Mouse (Mus musculus): Measurements from ENCODE around the gene Cmbl. TPM values are rescaled to one million over a fixed set of nuclear protein-coding genes. Genes with fewer than 3 reads are reported as not detected.

Cmbl gene
- polyA plus RNA-seq (2016; fragmentation: Nextera tagmentation; extraction: Ambion mirVana), result 2.7 and 2.8 TPM in 2 replicates

GRCm38 (mm10) chr15:31565184-31565583, at the start of gene Cmbl:
Gene Cmbl (plus strand): TSS chr15:31565389.
- WGBS, result 61% methylated on average over 5 of the region's 5 CpGs
- Histone ChIP-seq H3K9ac (no peak within 1 kb of the TSS), H3K4me2 (replicated peaks) (no peak within 1 kb of the TSS), H3K27me3 (no peaks in the 10 kb centered on the region), H3K36me3 (no peaks in the 10 kb centered on the region), H3K9me3 (replicated peaks) (no peaks in the 10 kb centered on the region), H3K4me3 (no peak within 1 kb of the TSS), H3K27ac (no peak within 1 kb of the TSS), H3K4me1 (peaks cover 9% of the 10 kb centered on the region)
- ATAC-seq (ENCODE audit: low FRiP score), result no peak

- no peaks in the 10 kb centered on the region for H3K4me1 ChIP-seq
- H3K27me3 ChIP-seq, result no peaks in the 10 kb centered on the region
- H3K9me3 ChIP-seq (replicated peaks), result no peaks in the 10 kb centered on the region
- ATAC-seq (ENCODE audit: low FRiP score), result no peak
- no peak overlapping the region for H3K9ac ChIP-seq
- 93% methylated on average over 1 of the region's 1 CpGs for WGBS
- no peak overlapping the region for H3K4me2 ChIP-seq (replicated peaks)
- no peak overlapping the region for H3K27ac ChIP-seq
- no peak overlapping the region for H3K4me3 ChIP-seq
- no peaks in the 10 kb centered on the region for H3K36me3 ChIP-seq
Measured at GRCm38 (mm10) chr15:31517186-31517585, 48.0 kb upstream of the Cmbl start.

DNA sequence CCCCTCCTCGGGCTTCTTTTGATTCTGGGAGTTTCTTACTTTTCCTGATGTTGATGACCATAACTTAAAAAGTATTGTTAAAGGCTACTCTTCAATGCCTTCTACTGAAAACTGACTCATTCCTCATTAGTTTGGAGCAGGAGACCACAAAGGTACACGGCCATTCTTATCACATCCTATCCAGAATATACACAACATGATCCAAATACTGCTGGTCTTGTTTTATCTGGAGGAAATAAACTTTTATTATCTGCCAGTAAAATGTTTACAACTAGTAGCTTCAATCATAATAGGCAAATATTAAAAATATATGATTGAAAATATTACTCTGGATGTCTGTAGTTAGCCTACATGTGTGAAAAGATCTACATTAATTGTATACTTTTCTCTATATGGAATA, 46.8 kb upstream of the Cmbl start:
- Histone ChIP-seq H3K9me3 (replicated peaks) (no peaks in the 10 kb centered on the region), H3K27ac (no peak overlapping the region), H3K4me3 (no peak overlapping the region), H3K9ac (no peak overlapping the region), H3K4me1 (no peaks in the 10 kb centered on the region), H3K27me3 (no peaks in the 10 kb centered on the region), H3K4me2 (replicated peaks) (no peak overlapping the region), H3K36me3 (no peaks in the 10 kb centered on the region)
- ATAC-seq (ENCODE audit: low FRiP score), result no peak
- 95% methylated on average over 2 of the region's 2 CpGs for WGBS

GRCm38 (mm10) chr15:31519000-31519399, 46.2 kb upstream of the Cmbl start:
- Histone ChIP-seq H3K9ac (no peak overlapping the region), H3K27me3 (no peaks in the 10 kb centered on the region), H3K4me1 (peaks cover 3% of the 10 kb centered on the region; the same call in 1 of the 2 replicates), H3K9me3 (replicated peaks) (no peaks in the 10 kb centered on the region), H3K27ac (no peak overlapping the region), H3K36me3 (no peaks in the 10 kb centered on the region), H3K4me2 (replicated peaks) (no peak overlapping the region), H3K4me3 (no peak overlapping the region)
- ATAC-seq (ENCODE audit: low FRiP score), result no peak
- 72% methylated on average over 5 of the region's 5 CpGs for WGBS

DNA sequence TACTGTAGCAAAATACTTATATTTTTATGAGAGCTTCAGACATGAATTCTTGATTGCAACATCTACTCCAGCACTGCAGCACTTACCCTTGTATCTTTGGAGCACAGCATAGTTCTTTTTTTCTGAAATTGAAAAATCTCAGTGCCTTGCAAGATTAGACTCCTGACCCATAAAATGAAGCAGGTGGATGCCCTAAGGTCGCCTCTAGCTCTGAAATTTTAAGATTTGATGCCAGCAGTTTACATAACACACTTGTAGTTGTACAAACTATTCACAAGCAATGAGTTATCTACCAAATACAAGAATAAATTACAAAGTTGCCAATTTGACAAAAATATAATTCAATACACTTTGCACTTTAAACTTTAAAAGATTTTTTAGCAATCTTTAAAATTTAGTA, 38.7 kb upstream of the Cmbl start:
- H3K4me1 ChIP-seq, result peaks cover 17% of the 10 kb centered on the region
- H3K9ac ChIP-seq, result no peak overlapping the region
- no peaks in the 10 kb centered on the region for H3K36me3 ChIP-seq
- no peak overlapping the region for H3K4me3 ChIP-seq
- 100% methylated on average over 1 of the region's 1 CpGs for WGBS
- H3K27ac ChIP-seq, result no peak overlapping the region
- no peak overlapping the region for H3K4me2 ChIP-seq (replicated peaks)
- no peak for ATAC-seq (ENCODE audit: low FRiP score)
- H3K9me3 ChIP-seq (replicated peaks), result 0 out of 2 replicates have a peak, but pooled peaks cover 3% of the 10 kb centered on the region
- no peaks in the 10 kb centered on the region for H3K27me3 ChIP-seq

- no peaks in the 10 kb centered on the region for H3K36me3 ChIP-seq
- 94% methylated on average over 4 of the region's 4 CpGs for WGBS
- H3K4me3 ChIP-seq, result no peak overlapping the region
- H3K9me3 ChIP-seq (replicated peaks), result 0 out of 2 replicates have a peak, but pooled peaks cover 3% of the 10 kb centered on the region
- H3K4me2 ChIP-seq (replicated peaks), result 0 out of 2 replicates have a peak overlapping the region, but pooled peaks have one; percentile 19
- H3K27me3 ChIP-seq, result no peaks in the 10 kb centered on the region
- H3K4me1 ChIP-seq, result peaks cover 19% of the 10 kb centered on the region
- no peak for ATAC-seq (ENCODE audit: low FRiP score)
- no peak overlapping the region for H3K27ac ChIP-seq
- no peak overlapping the region for H3K9ac ChIP-seq
Measured at GRCm38 (mm10) chr15:31528477-31528876, 36.7 kb upstream of the Cmbl start.

DNA sequence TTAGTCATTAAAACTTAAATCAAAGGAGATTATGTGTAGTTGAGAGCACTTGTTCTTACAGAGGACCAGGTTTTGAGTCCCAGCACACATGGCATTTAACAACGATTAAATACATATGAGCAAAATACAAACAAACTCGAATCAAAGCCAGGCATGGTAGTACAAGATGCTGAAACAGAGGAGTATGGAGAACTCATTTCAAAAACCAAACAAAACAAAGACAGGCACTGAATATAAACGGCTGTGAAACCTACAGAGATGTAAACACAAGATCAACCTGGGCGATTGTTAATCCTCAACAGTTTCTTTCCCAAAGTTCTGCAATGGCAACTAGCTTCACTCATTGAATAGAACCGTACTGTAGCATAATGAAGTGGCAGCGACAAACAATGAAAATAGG, 36.1 kb upstream of the Cmbl start:
- ATAC-seq (ENCODE audit: low FRiP score), result no peak
- WGBS, result 44% methylated on average over 6 of the region's 6 CpGs

GRCm38 (mm10) chr15:31529811-31530658, 35.2 kb upstream of the Cmbl start:
- ATAC-seq (ENCODE audit: low FRiP score), result peak; percentile 65
- H3K4me1 ChIP-seq, result peaks cover 18% of the 10 kb centered on the region
- 0 out of 2 replicates have a peak, but pooled peaks cover 3% of the 10 kb centered on the region for H3K9me3 ChIP-seq (replicated peaks)
- peak overlapping the region; percentile 96 for H3K4me3 ChIP-seq
- peak overlapping the region; percentile 97 for H3K9ac ChIP-seq
- H3K27me3 ChIP-seq, result no peaks in the 10 kb centered on the region
- no peaks in the 10 kb centered on the region for H3K36me3 ChIP-seq
- under 1% methylated on average over 50 of the region's 56 CpGs for WGBS
- H3K27ac ChIP-seq, result peak overlapping the region; percentile 100
- H3K4me2 ChIP-seq (replicated peaks), result peak overlapping the region; percentile 71

More for the DNA sequence above, 36.1 kb upstream of the Cmbl start:
- H3K4me3 ChIP-seq, result peak overlapping the region; percentile 96
- H3K4me1 ChIP-seq, result peaks cover 16% of the 10 kb centered on the region
- 0 out of 2 replicates have a peak, but pooled peaks cover 3% of the 10 kb centered on the region for H3K9me3 ChIP-seq (replicated peaks)
- peak overlapping the region; percentile 71 for H3K4me2 ChIP-seq (replicated peaks)
- no peak overlapping the region for H3K27ac ChIP-seq
- H3K27me3 ChIP-seq, result no peaks in the 10 kb centered on the region
- H3K36me3 ChIP-seq, result no peaks in the 10 kb centered on the region
- H3K9ac ChIP-seq, result no peak overlapping the region

- Histone ChIP-seq H3K27me3 (no peaks in the 10 kb centered on the region), H3K4me1 (peaks cover 26% of the 10 kb centered on the region), H3K9ac (peak within 1 kb of the TSS; percentile 97), H3K4me3 (peak within 1 kb of the TSS; percentile 96), H3K36me3 (no peaks in the 10 kb centered on the region), H3K27ac (peak within 1 kb of the TSS; percentile 100), H3K4me2 (replicated peaks) (peak within 1 kb of the TSS; percentile 71), H3K9me3 (replicated peaks) (0 out of 2 replicates have a peak, but pooled peaks cover 3% of the 10 kb centered on the region)
- WGBS, result under 1% methylated on average over 99 of the region's 132 CpGs
- peak; percentile 93 for ATAC-seq (ENCODE audit: low FRiP score)
Measured at GRCm38 (mm10) chr15:31530659-31531445, 34.3 kb upstream of the Cmbl start, which contains the start of gene March6. Gene March6 (minus strand): TSS chr15:31531053.

- Histone ChIP-seq H3K9ac (peak overlapping the region; percentile 97), H3K4me1 (peaks cover 34% of the 10 kb centered on the region), H3K36me3 (no peaks in the 10 kb centered on the region), H3K9me3 (replicated peaks) (0 out of 2 replicates have a peak, but pooled peaks cover 3% of the 10 kb centered on the region), H3K27ac (peak overlapping the region; percentile 100), H3K4me2 (replicated peaks) (peak overlapping the region; percentile 52), H3K27me3 (no peaks in the 10 kb centered on the region), H3K4me3 (peak overlapping the region; percentile 96)
- ATAC-seq (ENCODE audit: low FRiP score), result no peak
- 22% methylated on average over 16 of the region's 16 CpGs for WGBS
Measured at GRCm38 (mm10) chr15:31531446-31532330, 33.5 kb upstream of the Cmbl start.

GRCm38 (mm10) chr15:31532331-31533021, 32.7 kb upstream of the Cmbl start:
- H3K36me3 ChIP-seq, result no peaks in the 10 kb centered on the region
- no peak overlapping the region for H3K4me2 ChIP-seq (replicated peaks)
- WGBS, result 97% methylated on average over 2 of the region's 2 CpGs
- H3K4me3 ChIP-seq, result no peak overlapping the region
- no peak overlapping the region for H3K27ac ChIP-seq
- H3K4me1 ChIP-seq, result peaks cover 38% of the 10 kb centered on the region
- ATAC-seq (ENCODE audit: low FRiP score), result no peak
- H3K9me3 ChIP-seq (replicated peaks), result 0 out of 2 replicates have a peak, but pooled peaks cover 2% of the 10 kb centered on the region
- H3K27me3 ChIP-seq, result no peaks in the 10 kb centered on the region
- H3K9ac ChIP-seq, result no peak overlapping the region
